Mouse (Mus musculus) ES-Bruce4 (cell line): ENCODE data around the gene Filip1l. TPM values are rescaled to one million over a fixed set of nuclear protein-coding genes. Genes with fewer than 3 reads are reported as not detected.

ENCODE experiments used
- H3K27ac ChIP-seq: 2 replicates; pipeline ENCODE4 v1.5.1; 2012; ENCODE audit warnings: low read length, inconsistent platforms; ENCODE audit not compliant: insufficient read depth
- H3K27me3 ChIP-seq: 2 replicates; pipeline ENCODE4 v1.6.1; 2012; ENCODE audit warnings: mild to moderate bottlenecking, low read length, inconsistent platforms; ENCODE audit not compliant: control insufficient read depth, poor library complexity, insufficient read depth, severe bottlenecking
- H3K36me3 ChIP-seq: 2 replicates; pipeline ENCODE4 v1.6.1; 2012; ENCODE audit warnings: inconsistent platforms, mild to moderate bottlenecking, low read length, moderate library complexity; ENCODE audit not compliant: control insufficient read depth, poor library complexity, insufficient read depth, severe bottlenecking
- H3K4me1 ChIP-seq: one replicate; pipeline ENCODE4 v1.8.1; 2011; ENCODE audit warnings: low read length; ENCODE audit not compliant: control insufficient read depth, insufficient read depth
- H3K4me3 ChIP-seq: 2 replicates; pipeline ENCODE4 v1.5.1; 2011; ENCODE audit warnings: low read depth, mild to moderate bottlenecking, low read length
- H3K9ac ChIP-seq: 2 replicates; pipeline ENCODE4 v1.6.1; 2012; ENCODE audit warnings: low read depth, mild to moderate bottlenecking, inconsistent platforms; ENCODE audit not compliant: poor library complexity, severe bottlenecking
- H3K9me3 ChIP-seq: replicated peaks from 2 replicates; pipeline ENCODE4 v1.6.1; 2012; ENCODE audit warnings: mild to moderate bottlenecking, low read length, inconsistent platforms; ENCODE audit not compliant: control insufficient read depth, poor library complexity, insufficient read depth, severe bottlenecking
- CTCF ChIP-seq: IDR thresholded peaks from one replicate; pipeline ENCODE4 v1.8.1; 2011; ENCODE audit warnings: low read depth, low read length
- EP300 ChIP-seq: IDR thresholded peaks from 2 replicates; pipeline ENCODE4 v1.6.1; 2011; ENCODE audit warnings: low read depth, low read length; ENCODE audit not compliant: insufficient read depth
- POLR2A ChIP-seq: IDR thresholded peaks from one replicate; pipeline ENCODE4 v1.8.1; 2011; ENCODE audit warnings: low read length; ENCODE audit not compliant: insufficient read depth
- polyA plus RNA-seq: library from polyadenylated mRNA; stranded (reverse); fragments of >200 nt; gene quantifications from 2 replicates; pipeline ENCODE4 v1.2.4, GENCODE M21; 2011; ENCODE audit warnings: low read depth; ENCODE audit not compliant: missing spikeins, insufficient read depth, insufficient read length

Gene Filip1l
- polyA plus RNA-seq, 1 experiment, result 2.0 TPM

GRCm38 (mm10) chr16:57564807-57565206, 211.9 kb downstream of the Filip1l start:
- Histone ChIP-seq H3K36me3 (no peaks in the 10 kb centered on the region), H3K4me1 (peaks cover 3% of the 10 kb centered on the region), H3K27me3 (no peaks in the 10 kb centered on the region), H3K9ac (no peak overlapping the region), H3K4me3 (no peak overlapping the region), H3K27ac (no peak overlapping the region), H3K9me3 (no peaks in the 10 kb centered on the region)
- TF ChIP-seq EP300, result no peak
- no peak for TF ChIP-seq CTCF
- no peak for TF ChIP-seq POLR2A

DNA sequence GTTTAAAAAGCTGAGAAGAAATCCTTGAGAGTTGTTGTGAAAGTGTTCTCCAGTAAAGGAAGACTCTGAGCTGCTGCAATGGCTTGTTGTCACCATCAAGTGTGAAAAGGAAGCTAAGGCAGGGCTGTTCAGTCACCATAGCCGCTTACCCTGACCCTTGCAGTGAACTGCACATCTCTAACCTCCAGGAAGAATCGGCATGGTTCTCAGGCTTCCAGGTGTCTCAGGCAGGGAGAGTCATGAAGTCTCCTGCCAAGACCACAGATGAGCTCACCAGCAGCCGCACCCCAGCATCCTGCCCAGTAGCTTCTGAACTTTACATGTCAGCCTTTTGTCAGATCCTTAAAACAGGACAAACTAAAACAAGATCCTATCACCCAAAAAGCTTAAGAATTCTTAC, 213.3 kb downstream of the Filip1l start:
- Histone ChIP-seq H3K27ac (no peak overlapping the region), H3K36me3 (no peaks in the 10 kb centered on the region), H3K9me3 (no peaks in the 10 kb centered on the region), H3K9ac (no peak overlapping the region), H3K27me3 (no peaks in the 10 kb centered on the region), H3K4me1 (peaks cover 3% of the 10 kb centered on the region), H3K4me3 (no peak overlapping the region)
- no peak for TF ChIP-seq EP300

GRCm38 (mm10) chr16:57568648-57569404, 215.9 kb downstream of the Filip1l start:
- H3K27me3 ChIP-seq, result no peaks in the 10 kb centered on the region
- no peaks in the 10 kb centered on the region for H3K36me3 ChIP-seq
- TF ChIP-seq CTCF (no peak), EP300 (no peak), POLR2A (no peak)
- H3K4me3 ChIP-seq, result no peak overlapping the region
- H3K9ac ChIP-seq, result no peak overlapping the region
- no peak overlapping the region for H3K27ac ChIP-seq
- H3K4me1 ChIP-seq, result no peaks in the 10 kb centered on the region
- H3K9me3 ChIP-seq, result no peaks in the 10 kb centered on the region

GRCm38 (mm10) chr16:57570789-57571311, 218.0 kb downstream of the Filip1l start:
- no peak overlapping the region for H3K27ac ChIP-seq
- H3K4me1 ChIP-seq, result peaks cover 1% of the 10 kb centered on the region
- no peak overlapping the region for H3K4me3 ChIP-seq
- H3K36me3 ChIP-seq, result no peaks in the 10 kb centered on the region
- H3K9me3 ChIP-seq, result no peaks in the 10 kb centered on the region
- H3K27me3 ChIP-seq, result no peaks in the 10 kb centered on the region
- no peak overlapping the region for H3K9ac ChIP-seq
- TF ChIP-seq POLR2A (no peak), CTCF (no peak)

DNA sequence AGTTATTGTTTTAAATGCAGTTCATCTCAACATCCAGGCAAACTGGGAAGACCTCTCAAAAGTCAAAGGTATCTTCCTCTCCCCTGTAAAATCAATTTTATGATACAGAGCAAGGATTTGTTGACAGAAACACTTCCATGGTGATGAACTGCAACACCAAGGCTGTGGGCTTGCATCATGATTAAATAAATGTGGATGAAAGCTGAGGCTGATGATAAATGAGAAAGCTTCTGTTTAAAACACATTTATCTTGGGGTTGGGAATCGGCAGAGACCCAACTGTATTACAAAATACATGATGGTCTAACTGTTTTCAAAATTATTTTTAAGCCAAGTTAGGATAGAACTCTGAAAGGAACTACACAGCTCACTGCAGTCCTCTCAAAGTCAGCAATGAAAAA, 220.9 kb downstream of the Filip1l start:
- H3K4me1 ChIP-seq, result peaks cover 7% of the 10 kb centered on the region
- H3K4me3 ChIP-seq, result no peak overlapping the region
- no peak overlapping the region for H3K27ac ChIP-seq
- H3K36me3 ChIP-seq, result no peaks in the 10 kb centered on the region
- TF ChIP-seq POLR2A (no peak), CTCF (no peak), EP300 (no peak)
- H3K9ac ChIP-seq, result no peak overlapping the region
- H3K9me3 ChIP-seq, result no peaks in the 10 kb centered on the region
- no peaks in the 10 kb centered on the region for H3K27me3 ChIP-seq

- no peak for TF ChIP-seq EP300
- no peak for TF ChIP-seq POLR2A
- no peak for TF ChIP-seq CTCF
- Histone ChIP-seq H3K4me3 (no peak overlapping the region), H3K27me3 (no peaks in the 10 kb centered on the region), H3K9me3 (no peaks in the 10 kb centered on the region), H3K27ac (no peak overlapping the region), H3K4me1 (peaks cover 7% of the 10 kb centered on the region), H3K36me3 (no peaks in the 10 kb centered on the region), H3K9ac (no peak overlapping the region)
Measured at GRCm38 (mm10) chr16:57575764-57576388, 223.0 kb downstream of the Filip1l start.
